Mouse (Mus musculus): ENCODE data around the gene AF067063.
"Not testable (repeated sequence)": the region's sequence is repeated elsewhere in the genome, so short reads cannot be mapped to it uniquely, and the experiment has no call there.

Gene AF067063

DNA sequence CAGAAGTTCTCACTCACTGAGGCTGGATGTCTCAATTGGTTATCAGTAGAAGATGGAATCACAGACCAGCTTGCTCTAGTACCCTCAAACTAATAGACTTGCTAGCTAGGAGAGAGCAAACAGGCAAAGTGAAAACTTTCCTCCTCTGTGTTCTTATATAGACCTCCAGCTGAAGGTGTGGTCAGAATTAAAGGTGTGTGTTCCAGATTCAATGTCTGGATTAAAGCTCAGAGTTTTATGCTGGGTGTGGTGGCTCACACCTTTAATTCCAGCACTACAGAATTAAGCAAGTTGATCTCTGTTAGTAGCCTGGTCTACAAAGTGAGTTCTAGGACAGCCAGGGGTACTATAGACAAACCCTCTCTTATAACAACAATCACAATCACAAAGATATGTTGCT is at the start of gene AF067063:
AF067063 (minus strand) TSS at position 101 of the 400 bp plus-strand sequence.
- POLR2A ChIA-PET, CTCF ChIA-PET: not testable (repeated sequence)

DNA sequence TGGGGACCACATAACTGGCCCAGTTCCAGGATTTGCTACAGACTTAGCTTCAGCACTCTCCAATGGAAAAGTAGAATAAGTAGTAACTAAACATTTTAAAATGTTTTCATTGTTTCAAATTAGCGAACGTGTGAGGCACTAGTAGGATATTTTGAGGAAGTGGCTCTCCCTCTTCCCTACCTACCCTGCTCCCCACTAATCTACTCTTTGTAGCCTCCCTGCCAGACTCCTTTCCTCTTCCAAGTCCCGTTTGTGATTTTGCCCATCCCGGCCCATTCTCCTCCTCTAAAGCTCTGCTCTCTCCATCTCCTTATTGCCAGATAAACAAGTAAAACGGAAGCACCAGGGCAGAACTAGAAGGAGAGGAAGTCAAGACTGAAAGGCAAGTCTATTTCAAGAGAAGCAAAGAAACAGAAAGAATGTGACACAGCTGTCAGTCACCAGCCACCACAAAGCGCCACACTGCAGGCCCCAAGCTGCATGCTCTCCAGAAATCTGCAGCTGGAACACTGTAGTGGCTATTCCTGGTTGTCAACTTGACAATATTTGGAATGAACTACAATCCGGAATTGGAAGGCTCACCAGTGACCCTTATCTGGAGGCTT is 34.5 kb upstream of the AF067063 start:
- POLR2A ChIA-PET, CTCF ChIA-PET: not testable (repeated sequence)

DNA sequence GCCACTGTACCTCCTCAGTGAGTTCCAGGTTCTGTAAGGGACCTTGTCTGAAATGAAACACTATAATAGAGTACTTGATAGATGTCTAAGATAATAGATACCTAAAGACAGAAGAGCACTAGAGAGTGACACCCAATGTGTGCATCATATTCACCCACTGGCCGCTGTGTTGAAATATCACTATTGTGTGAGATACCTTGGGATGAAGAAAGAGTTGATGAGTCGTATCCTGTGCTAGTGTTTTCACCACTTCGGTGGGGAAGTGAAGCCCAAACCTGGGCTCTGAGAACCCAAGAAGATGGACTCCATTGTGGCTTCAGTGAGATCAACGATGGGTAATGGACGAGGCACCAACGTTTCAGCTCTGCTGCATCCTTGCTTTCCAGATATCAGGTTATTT is 32.4 kb upstream of the AF067063 start:
- POLR2A ChIA-PET, CTCF ChIA-PET: not testable (repeated sequence)

DNA sequence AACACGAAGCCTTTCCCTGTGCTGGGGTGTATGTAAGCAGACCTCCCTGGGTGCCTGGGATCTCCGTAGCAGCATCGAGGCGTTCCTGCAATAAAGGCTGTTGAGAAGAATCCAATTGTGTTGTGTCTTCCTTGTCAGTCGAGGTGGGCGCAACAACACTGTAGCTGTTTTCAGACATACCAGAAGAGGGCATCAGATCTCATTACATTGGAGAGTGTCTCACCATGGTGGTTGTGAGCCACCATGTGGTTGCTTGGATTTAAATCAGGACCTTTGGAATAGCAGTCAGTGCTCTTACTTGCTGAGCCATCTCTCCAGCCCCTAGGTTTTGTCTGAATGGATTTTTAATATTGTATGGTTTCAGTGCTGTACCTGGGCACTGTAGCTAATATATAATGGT is 10.0 kb upstream of the AF067063 start:
- CTCF ChIA-PET, result interaction anchor here in 1 of 4 experiments (0.6 kb wide), 1 partner anchor 766 kb away, joined by 4 read pairs; no protein-coding TSS in a partner anchor
- POLR2A ChIA-PET, result not testable (repeated sequence)

DNA sequence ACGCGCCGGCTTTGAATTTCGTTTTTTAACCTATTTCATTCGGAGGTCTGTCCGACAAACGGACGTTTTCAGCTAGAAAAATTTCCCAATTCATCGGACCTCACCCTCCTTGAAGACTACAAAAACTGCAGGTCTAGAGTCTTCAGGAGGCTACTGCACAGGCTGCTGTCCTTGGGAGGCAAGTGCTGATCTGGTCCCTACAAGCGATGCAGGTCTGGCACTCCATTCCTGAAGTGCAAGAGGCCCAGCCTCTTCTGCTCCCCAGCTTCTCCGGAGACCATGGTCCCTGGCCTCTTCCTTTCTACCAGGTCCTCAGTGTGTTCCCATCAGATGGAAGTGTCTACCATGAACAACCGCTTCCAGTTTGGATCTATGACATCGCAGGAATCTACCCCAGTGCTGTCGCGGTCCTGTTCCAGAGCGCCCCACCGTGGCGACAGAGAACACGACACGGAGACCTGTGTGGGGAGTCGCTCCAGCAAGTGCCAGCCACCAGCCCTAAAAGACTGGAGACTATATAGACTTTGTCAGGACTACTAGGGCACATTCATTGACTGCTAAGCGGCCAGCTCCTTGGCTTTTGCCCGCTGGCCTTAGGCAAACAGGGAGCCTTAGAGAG is 7.8 kb upstream of the AF067063 start:
- POLR2A ChIA-PET, CTCF ChIA-PET: not testable (repeated sequence)

GRCm38 (mm10) chr13:119836324-119836811 is 6.4 kb upstream of the AF067063 start:
- POLR2A ChIA-PET, CTCF ChIA-PET: not testable (repeated sequence)

GRCm38 (mm10) chr13:119835320-119836056 is 5.5 kb upstream of the AF067063 start, which contains the start of gene D13Ertd608e:
Gene D13Ertd608e (plus strand): TSS chr13:119836006.
- POLR2A ChIA-PET, result not testable (repeated sequence)
- CTCF ChIA-PET, result interaction anchor here in 1 of 4 experiments (0.7 kb wide), 1 partner anchor 119 kb away, joined by 3 read pairs; no protein-coding TSS in a partner anchor

GRCm38 (mm10) chr13:119817579-119818206 is 12.3 kb downstream of the AF067063 start:
- POLR2A ChIA-PET, result no interaction called here
- CTCF ChIA-PET, result interaction anchor here in 1 of 4 experiments (3.1 kb wide), 1 partner anchor 17 kb away, joined by 12 read pairs; no protein-coding TSS in a partner anchor

- ChIA-PET CTCF (interaction anchor here in 1 of 4 experiments (3.1 kb wide), 1 partner anchor 16 kb away, joined by 12 read pairs; no protein-coding TSS in a partner anchor), POLR2A (no interaction called here)
Measured at GRCm38 (mm10) chr13:119816798-119817197, 13.2 kb downstream of the AF067063 start.

DNA sequence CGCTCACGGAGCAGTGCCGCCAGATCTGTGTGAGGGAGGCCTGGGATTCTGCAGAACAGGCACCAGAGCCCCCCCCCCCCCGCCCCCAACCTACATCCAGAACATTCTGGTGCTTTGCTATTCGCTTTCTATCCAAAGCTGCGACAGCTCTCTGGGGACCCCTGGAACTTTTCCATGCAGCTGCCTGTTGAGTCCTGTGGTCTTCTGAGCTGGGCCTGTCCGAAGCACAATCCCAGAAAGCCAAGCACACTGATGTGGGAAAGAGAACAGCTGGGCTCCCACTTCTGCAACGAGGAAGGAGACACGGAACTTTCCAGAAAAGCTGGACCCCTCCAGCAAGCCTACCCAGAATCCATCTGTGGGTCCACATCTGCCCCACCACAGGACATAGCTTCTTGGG is 20.0 kb downstream of the AF067063 start:
- POLR2A ChIA-PET, result interaction anchor here in 1 of 4 experiments (1.6 kb wide), 1 partner anchor 9 kb away, joined by 4 read pairs; no protein-coding TSS in a partner anchor

GRCm38 (mm10) chr13:119808937-119809336 is 21.1 kb downstream of the AF067063 start:
- ChIA-PET POLR2A (no interaction called here), CTCF (interaction anchor here in 1 of 4 experiments (2.6 kb wide), 1 partner anchor 8 kb away, joined by 16 read pairs; no protein-coding TSS in a partner anchor)

More for the DNA sequence above, 20.0 kb downstream of the AF067063 start:
- CTCF ChIA-PET, result interaction anchor here in 3 of 4 experiments (0.5 to 2.6 kb wide), 4 partner anchors 9 to 350 kb away, joined by 3 to 16 read pairs (median 6); no protein-coding TSS in a partner anchor

DNA sequence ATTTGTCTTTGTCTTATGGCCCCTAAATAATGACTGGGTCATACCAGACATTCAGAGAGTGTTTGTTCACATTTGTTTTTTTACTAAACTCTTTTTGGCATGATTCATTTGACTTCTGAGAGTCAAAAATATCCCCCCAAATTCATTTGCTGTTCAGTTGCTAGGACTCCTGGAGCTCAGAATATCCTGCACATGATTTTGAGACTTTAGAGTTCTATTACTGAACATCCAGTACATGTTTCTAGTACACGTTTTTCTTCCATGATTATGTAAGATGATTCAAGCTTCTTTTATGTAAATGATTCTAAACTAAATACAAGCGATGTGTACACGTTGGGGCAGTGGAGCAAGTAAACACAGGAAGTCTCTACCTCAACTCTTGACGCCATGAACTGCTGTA is 32.4 kb downstream of the AF067063 start:
- CTCF ChIA-PET, result no interaction called here
- POLR2A ChIA-PET, result no interaction called here

GRCm38 (mm10) chr13:119792791-119793404 is 37.1 kb downstream of the AF067063 start:
- ChIA-PET POLR2A (interaction anchor here in 2 of 4 experiments (0.8 to 2.0 kb wide), 3 partner anchors 15 to 112 kb away, joined by 3 to 4 read pairs (median 3); no protein-coding TSS in a partner anchor), CTCF (interaction anchor here in 1 of 4 experiments (1.2 kb wide), 1 partner anchor 8 kb away, joined by 6 read pairs; no protein-coding TSS in a partner anchor)

- CTCF ChIA-PET, result interaction anchor here in 2 of 4 experiments (0.6 to 1.3 kb wide), 3 partner anchors 9 to 1474 kb away, joined by 3 to 8 read pairs (median 6); no protein-coding TSS in a partner anchor
- POLR2A ChIA-PET, result interaction anchor here (0.7 to 3.0 kb wide), 22 partner anchors 14 to 107 kb away, joined by 3 to 14 read pairs (median 4); partner anchors contain the start of genes Nim1k (in 3 of the 4) and Hmgcs1 (in 2 of the 4)
Measured at GRCm38 (mm10) chr13:119791580-119792135, 38.4 kb downstream of the AF067063 start.

DNA sequence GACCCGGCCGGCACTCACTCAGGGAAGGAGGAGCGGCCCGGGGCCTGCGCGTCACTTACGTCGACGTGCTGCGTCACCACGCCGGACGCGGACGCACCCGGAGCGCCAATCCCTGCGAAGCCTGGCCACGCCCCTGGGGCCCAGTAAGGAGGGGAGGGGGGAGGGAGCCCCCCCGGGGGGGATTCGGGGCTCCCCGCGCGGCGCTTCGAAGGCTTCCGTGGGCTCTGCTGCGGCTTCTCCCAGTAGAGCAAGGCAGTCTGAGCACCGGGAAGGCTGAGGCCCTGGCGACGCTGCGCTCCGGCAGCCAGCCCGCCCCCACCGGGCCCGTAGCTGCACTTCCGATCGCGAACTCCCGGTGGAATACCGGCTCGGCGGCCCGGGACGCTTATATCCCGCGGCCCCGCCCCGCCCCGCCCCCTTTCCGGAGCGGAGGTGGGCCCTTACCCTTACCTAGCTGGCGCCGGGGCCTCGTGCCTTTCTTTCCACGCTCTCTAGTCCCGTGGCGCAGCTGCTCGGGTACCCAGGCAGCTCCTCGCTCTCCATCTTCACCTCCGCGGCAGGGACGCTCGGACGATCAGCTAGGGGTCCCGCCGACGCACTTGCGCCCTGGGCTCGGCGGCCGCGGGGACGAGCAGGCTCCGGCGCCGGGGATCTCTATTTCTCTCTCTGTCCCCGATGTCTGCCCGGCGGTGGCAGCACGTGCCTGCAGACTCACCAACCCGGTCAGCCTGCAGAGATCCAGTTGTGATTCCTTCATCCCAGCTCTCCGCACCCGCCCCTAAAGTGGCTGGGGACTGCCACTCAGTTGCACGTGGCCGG is 39.0 kb downstream of the AF067063 start, which contains the start of gene Zfp131:
Zfp131 (minus strand) TSS at position 129 of the 819 bp plus-strand sequence.
- CTCF ChIA-PET, result interaction anchor here in 3 of 4 experiments (0.5 to 1.3 kb wide), 3 partner anchors 10 to 1474 kb away, joined by 3 to 8 read pairs (median 4); no protein-coding TSS in a partner anchor
- POLR2A ChIA-PET, result interaction anchor here (0.7 to 3.0 kb wide), 23 partner anchors 10 to 106 kb away, joined by 3 to 14 read pairs (median 3); partner anchors contain the start of genes Nim1k (in 4 of the 4) and Hmgcs1 (in 2 of the 4)

- CTCF ChIA-PET, result interaction anchor here in 2 of 4 experiments (0.6 to 1.3 kb wide), 2 partner anchors 11 to 1053 kb away, joined by 4 to 8 read pairs (median 5); no protein-coding TSS in a partner anchor
- POLR2A ChIA-PET, result interaction anchor here (0.6 to 3.0 kb wide), 26 partner anchors 9 to 102 kb away, joined by 3 to 14 read pairs (median 3); partner anchors contain the start of genes Nim1k (in 4 of the 4) and Hmgcs1 (in 2 of the 4)
Measured at GRCm38 (mm10) chr13:119789851-119790717, 39.9 kb downstream of the AF067063 start.
